Mouse (Mus musculus) midbrain, postnatal 0 days (tissue): Measurements from ENCODE around the gene Phlpp2. TPM values are rescaled to one million over a fixed set of nuclear protein-coding genes. Genes with fewer than 3 reads are reported as not detected.
A peak's percentile ranks its signal among the peaks of the same experiment; 100 is the strongest.
"Not testable (repeated sequence)": the region's sequence is repeated elsewhere in the genome, so short reads cannot be mapped to it uniquely, and the experiment has no call there.

Experiments
- ATAC-seq: fragments of 200-750 bp; cut with Nextera tagmentation; 2 replicates; pipeline ENCODE4 v1.8.0; 2017; ENCODE audit warnings: moderate number of reproducible peaks, mild to moderate bottlenecking, moderate TSS enrichment, moderate library complexity; ENCODE audit not compliant: low FRiP score
- DNase-seq: peaks from one replicate; pipeline ENCODE4 v3.0.0-alpha.2; 2015; ENCODE audit warnings: low spot score
- H3K27ac ChIP-seq: fragments of 300-500 bp; sonication (generic); 2 replicates; pipeline ENCODE4 v1.5.1; 2014; ENCODE audit warnings: low read depth, mild to moderate bottlenecking, low read length, mixed read lengths
- H3K27me3 ChIP-seq: fragments of 300-500 bp; sonication (generic); 2 replicates; pipeline ENCODE4 v1.6.1; 2014; ENCODE audit warnings: low read length, control low read depth, mixed read lengths; ENCODE audit not compliant: insufficient read depth
- H3K36me3 ChIP-seq: fragments of 300-500 bp; sonication (generic); 2 replicates; pipeline ENCODE4 v1.6.1; 2014; ENCODE audit warnings: low read length, control low read depth, mixed read lengths; ENCODE audit not compliant: insufficient read depth
- H3K4me1 ChIP-seq: fragments of 300-500 bp; sonication (generic); 2 replicates; pipeline ENCODE4 v1.6.1; 2014; ENCODE audit warnings: mild to moderate bottlenecking, control low read depth, antibody characterized with exemption, low read length, mixed read lengths; ENCODE audit not compliant: insufficient read depth
- H3K4me2 ChIP-seq: fragments of 300-500 bp; sonication (generic); 2 replicates; pipeline ENCODE4 v1.6.1; 2014; ENCODE audit warnings: low read depth, mild to moderate bottlenecking, low read length, mixed read lengths; ENCODE audit not compliant: poor library complexity, severe bottlenecking
- H3K4me3 ChIP-seq: fragments of 300-500 bp; sonication (generic); 2 replicates; pipeline ENCODE4 v1.5.1; 2014; ENCODE audit warnings: low read depth, mild to moderate bottlenecking, low read length, moderate library complexity
- H3K9ac ChIP-seq: fragments of 300-500 bp; sonication (generic); replicated peaks from 2 replicates; pipeline ENCODE4 v1.6.1; 2014; ENCODE audit warnings: mild to moderate bottlenecking, low read length, moderate library complexity, mixed read lengths; ENCODE audit not compliant: poor library complexity, severe bottlenecking
- H3K9me3 ChIP-seq: fragments of 300-500 bp; sonication (generic); 2 replicates; pipeline ENCODE4 v1.6.1; 2016; ENCODE audit warnings: low read length, control low read depth
- CTCF ChIP-seq: IDR thresholded peaks from 2 replicates; pipeline ENCODE4 v1.5.1; 2016; ENCODE audit warnings: antibody characterized with exemption, mild to moderate bottlenecking
- WGBS: fragments of 180-500 bp; shearing (Covaris S2); extraction: QIAGEN DNeasy Blood & Tissue Kit; methylation state at CpG from one replicate; pipeline ENCODE4 v1.1.7; 2014; 5-methylcytosine and 5-hydroxymethylcytosine counted together
- polyA plus RNA-seq: library from polyadenylated mRNA; unstranded; fragments of >200 nt; fragmentation: Nextera tagmentation; extraction: Ambion mirVana; gene quantifications from 2 replicates; pipeline ENCODE4 v1.2.1, GENCODE M21; 2015
- total RNA-seq: library from RNA; depleted of rRNA; stranded (reverse); fragments of >200 nt; gene quantifications from 2 replicates; pipeline ENCODE4 v1.2.3, GENCODE M21; 2014

Phlpp2 gene
- total and polyA plus RNA-seq, 2 experiments from 2014 or later, result 4.7 to 11.6 TPM

- peaks cover 11% of the 10 kb centered on the region for H3K36me3 ChIP-seq
- H3K4me1 ChIP-seq, result no peaks in the 10 kb centered on the region; the same call in 1 of the 2 replicates
- TF ChIP-seq CTCF, result no peak
- ATAC-seq (no peak), DNase-seq (no peak)
- no peak overlapping the region for H3K4me3 ChIP-seq
- WGBS, result 90% methylated on average over 5 of the region's 5 CpGs
- H3K9ac ChIP-seq, result no peak overlapping the region
- no peaks in the 10 kb centered on the region for H3K9me3 ChIP-seq
- H3K4me2 ChIP-seq, result no peak overlapping the region
- H3K27me3 ChIP-seq, result no peaks in the 10 kb centered on the region
- no peak overlapping the region for H3K27ac ChIP-seq
Observed at GRCm38 (mm10) chr8:109866690-109867089, 1.7 kb upstream of the Phlpp2 start.

GRCm38 (mm10) chr8:109868680-109869361 lies 479 bp downstream of the Phlpp2 start:
- no peaks in the 10 kb centered on the region; the same call in 1 of the 2 replicates for H3K4me1 ChIP-seq
- peaks cover 4% of the 10 kb centered on the region; the same call in 1 of the 2 replicates for H3K36me3 ChIP-seq
- H3K27ac ChIP-seq, result peak overlapping the region; percentile 90
- DNase-seq, result peak; percentile 25
- under 1% methylated on average over 38 of the region's 78 CpGs for WGBS
- H3K4me3 ChIP-seq, result peak overlapping the region; percentile 99
- H3K9me3 ChIP-seq, result no peaks in the 10 kb centered on the region
- H3K4me2 ChIP-seq, result peak overlapping the region; percentile 81
- H3K27me3 ChIP-seq, result no peaks in the 10 kb centered on the region
- ATAC-seq, result peak; percentile 84
- H3K9ac ChIP-seq, result peak overlapping the region; percentile 97
- no peak for TF ChIP-seq CTCF

GRCm38 (mm10) chr8:109871056-109871455 lies 2.7 kb downstream of the Phlpp2 start:
- 86% methylated on average over 1 of the region's 1 CpGs for WGBS
- no peaks in the 10 kb centered on the region; the same call in 1 of the 2 replicates for H3K4me1 ChIP-seq
- TF ChIP-seq CTCF, result no peak
- H3K4me3 ChIP-seq, result no peak overlapping the region
- ATAC-seq, result no peak
- DNase-seq, result no peak
- no peaks in the 10 kb centered on the region for H3K27me3 ChIP-seq
- no peak overlapping the region for H3K9ac ChIP-seq
- H3K9me3 ChIP-seq, result no peaks in the 10 kb centered on the region
- no peak overlapping the region for H3K4me2 ChIP-seq
- no peaks in the 10 kb centered on the region for H3K36me3 ChIP-seq
- H3K27ac ChIP-seq, result no peak overlapping the region

- not testable (repeated sequence) for DNase-seq, H3K9me3 ChIP-seq, H3K4me3 ChIP-seq, H3K27ac ChIP-seq, H3K27me3 ChIP-seq, H3K36me3 ChIP-seq, H3K4me2 ChIP-seq, H3K9ac ChIP-seq, H3K4me1 ChIP-seq, ATAC-seq
- 90% methylated on average over 3 of the region's 3 CpGs for WGBS
Observed at GRCm38 (mm10) chr8:109873800-109874199, 5.5 kb downstream of the Phlpp2 start.

- no peak overlapping the region for H3K4me3 ChIP-seq
- ATAC-seq (no peak), DNase-seq (no peak)
- 89% methylated on average over 5 of the region's 5 CpGs for WGBS
- no peak overlapping the region for H3K9ac ChIP-seq
- H3K4me1 ChIP-seq, result no peaks in the 10 kb centered on the region
- no peak overlapping the region for H3K27ac ChIP-seq
- H3K9me3 ChIP-seq, result no peaks in the 10 kb centered on the region
- no peak overlapping the region for H3K4me2 ChIP-seq
- no peaks in the 10 kb centered on the region for H3K27me3 ChIP-seq
- H3K36me3 ChIP-seq, result peaks cover 6% of the 10 kb centered on the region
- TF ChIP-seq CTCF, result no peak
Observed at GRCm38 (mm10) chr8:109880012-109880662, 11.8 kb downstream of the Phlpp2 start.

- no peak for TF ChIP-seq CTCF
- H3K4me3 ChIP-seq, result no peak overlapping the region
- ATAC-seq, result no peak
Observed at GRCm38 (mm10) chr8:109885294-109885693, 17.0 kb downstream of the Phlpp2 start.

More at GRCm38 (mm10) chr8:109885294-109885693, 17.0 kb downstream of the Phlpp2 start:
- Histone ChIP-seq H3K9ac (no peak overlapping the region), H3K4me2 (no peak overlapping the region), H3K27me3 (no peaks in the 10 kb centered on the region), H3K27ac (no peak overlapping the region), H3K9me3 (no peaks in the 10 kb centered on the region), H3K4me1 (no peaks in the 10 kb centered on the region), H3K36me3 (no peaks in the 10 kb centered on the region)
- DNase-seq, result no peak
